Mouse (Mus musculus) olfactory bulb, adult 2 months (tissue): ENCODE data around the gene Fkbp4. TPM values are rescaled to one million over a fixed set of nuclear protein-coding genes. Genes with fewer than 3 reads are reported as not detected.

Source experiments
- H3K27ac ChIP-seq: fragments of 200-500 bp; 2 replicates; pipeline ENCODE4 v1.5.1; 2012; ENCODE audit warnings: low read depth, low read length; ENCODE audit not compliant: insufficient read depth
- H3K4me1 ChIP-seq: fragments of 200-500 bp; 2 replicates; pipeline ENCODE4 v1.6.1; 2012; ENCODE audit warnings: low read length; ENCODE audit not compliant: control insufficient read depth, insufficient read depth
- H3K4me3 ChIP-seq: fragments of 200-500 bp; 2 replicates; pipeline ENCODE4 v1.5.1; 2012; ENCODE audit warnings: mild to moderate bottlenecking, low read depth, low read length, moderate library complexity; ENCODE audit not compliant: insufficient read depth
- CTCF ChIP-seq: fragments of 200-500 bp; IDR thresholded peaks from 2 replicates; pipeline ENCODE4 v1.5.1; 2012; ENCODE audit warnings: low read depth, mild to moderate bottlenecking, low read length, moderate library complexity; ENCODE audit not compliant: insufficient read depth
- POLR2A ChIP-seq: fragments of 200-500 bp; IDR thresholded peaks from 2 replicates; pipeline ENCODE4 v1.6.1; 2012; ENCODE audit warnings: mild to moderate bottlenecking, low read depth, low read length, moderate library complexity; ENCODE audit not compliant: insufficient read depth
- WGBS: fragments of 180-500 bp; shearing (Covaris S2); methylation state at CpG from one replicate; pipeline ENCODE4 v1.1.7; 2018; 5-methylcytosine and 5-hydroxymethylcytosine counted together
- polyA plus RNA-seq: library from polyadenylated mRNA; stranded (reverse); fragments of >200 nt; gene quantifications from 2 replicates; pipeline ENCODE4 v1.2.4, GENCODE M21; 2012; ENCODE audit warnings: low replicate concordance; ENCODE audit not compliant: missing spikeins, insufficient read depth, insufficient read length

Gene Fkbp4
- polyA plus RNA-seq, 1 experiment = not detected

- 95% methylated on average over 4 of the region's 4 CpGs for WGBS
- Histone ChIP-seq H3K4me3 (no peak overlapping the region), H3K27ac (no peak overlapping the region), H3K4me1 (peaks cover 4% of the 10 kb centered on the region; the same call in 1 of the 2 replicates)
- TF ChIP-seq CTCF (no peak), POLR2A (no peak)
Observed at GRCm38 (mm10) chr6:128464996-128465395, 26.5 kb upstream of the Fkbp4 start.

DNA sequence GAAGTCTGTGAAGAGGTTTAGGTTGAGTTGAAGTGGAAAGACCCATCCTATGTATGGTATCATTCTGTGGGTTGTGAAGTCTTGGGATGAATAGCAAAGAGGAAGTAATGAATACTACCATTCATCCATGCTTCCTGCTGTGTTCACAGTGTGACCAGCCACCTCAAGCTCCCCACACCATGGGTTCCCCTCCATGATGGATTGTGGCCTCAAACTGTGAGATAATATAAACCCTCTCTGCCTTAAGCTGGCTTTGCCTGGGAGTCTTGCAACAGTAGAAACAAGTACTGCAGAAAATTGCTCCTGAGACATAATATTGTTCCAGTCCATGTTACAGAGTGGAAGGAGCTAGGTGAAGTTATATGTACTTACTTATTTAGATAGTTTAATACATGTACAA, 23.1 kb upstream of the Fkbp4 start:
- Histone ChIP-seq H3K27ac (no peak overlapping the region), H3K4me3 (no peak overlapping the region), H3K4me1 (peaks cover 4% of the 10 kb centered on the region; the same call in 1 of the 2 replicates)
- TF ChIP-seq POLR2A = no peak
- no peak for TF ChIP-seq CTCF

- Histone ChIP-seq H3K4me3 (no peak overlapping the region), H3K27ac (no peak overlapping the region), H3K4me1 (peaks cover under 1% of the 10 kb centered on the region; the same call in 1 of the 2 replicates)
- WGBS = 84% methylated on average over 14 of the region's 14 CpGs
- no peak for TF ChIP-seq POLR2A
- TF ChIP-seq CTCF = no peak
Observed at GRCm38 (mm10) chr6:128460729-128461503, 22.4 kb upstream of the Fkbp4 start.

- TF ChIP-seq POLR2A (no peak), CTCF (no peak)
Observed at GRCm38 (mm10) chr6:128460321-128460720, 21.8 kb upstream of the Fkbp4 start.

DNA sequence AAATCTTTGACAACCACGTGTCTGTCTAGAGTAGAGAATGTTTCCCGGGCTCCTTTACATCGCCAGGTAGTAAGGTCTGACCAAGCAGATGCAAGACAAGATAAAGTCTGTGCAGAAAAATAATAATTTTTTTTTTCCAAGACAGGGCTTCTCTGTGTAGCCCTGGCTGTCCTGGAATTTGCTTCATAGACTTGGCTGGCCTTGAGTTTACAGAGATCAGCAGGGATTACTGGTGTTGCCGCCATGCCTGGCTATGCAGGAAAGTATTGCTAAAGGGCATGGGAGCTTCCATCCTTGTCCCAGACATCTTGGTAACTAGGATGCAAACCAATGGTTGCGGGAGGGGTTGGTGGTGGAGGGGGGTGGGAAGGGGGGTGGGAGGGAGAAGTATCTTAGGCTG, 18.7 kb upstream of the Fkbp4 start:
- no peak for TF ChIP-seq POLR2A
- TF ChIP-seq CTCF = no peak
- Histone ChIP-seq H3K4me1 (no peaks in the 10 kb centered on the region), H3K27ac (no peak overlapping the region), H3K4me3 (no peak overlapping the region)
- WGBS = 89% methylated on average over 5 of the region's 5 CpGs

More at GRCm38 (mm10) chr6:128460321-128460720, 21.8 kb upstream of the Fkbp4 start:
- 43% methylated on average over 2 of the region's 2 CpGs for WGBS
- H3K4me3 ChIP-seq = no peak overlapping the region
- no peak overlapping the region for H3K27ac ChIP-seq
- H3K4me1 ChIP-seq = no peaks in the 10 kb centered on the region

DNA sequence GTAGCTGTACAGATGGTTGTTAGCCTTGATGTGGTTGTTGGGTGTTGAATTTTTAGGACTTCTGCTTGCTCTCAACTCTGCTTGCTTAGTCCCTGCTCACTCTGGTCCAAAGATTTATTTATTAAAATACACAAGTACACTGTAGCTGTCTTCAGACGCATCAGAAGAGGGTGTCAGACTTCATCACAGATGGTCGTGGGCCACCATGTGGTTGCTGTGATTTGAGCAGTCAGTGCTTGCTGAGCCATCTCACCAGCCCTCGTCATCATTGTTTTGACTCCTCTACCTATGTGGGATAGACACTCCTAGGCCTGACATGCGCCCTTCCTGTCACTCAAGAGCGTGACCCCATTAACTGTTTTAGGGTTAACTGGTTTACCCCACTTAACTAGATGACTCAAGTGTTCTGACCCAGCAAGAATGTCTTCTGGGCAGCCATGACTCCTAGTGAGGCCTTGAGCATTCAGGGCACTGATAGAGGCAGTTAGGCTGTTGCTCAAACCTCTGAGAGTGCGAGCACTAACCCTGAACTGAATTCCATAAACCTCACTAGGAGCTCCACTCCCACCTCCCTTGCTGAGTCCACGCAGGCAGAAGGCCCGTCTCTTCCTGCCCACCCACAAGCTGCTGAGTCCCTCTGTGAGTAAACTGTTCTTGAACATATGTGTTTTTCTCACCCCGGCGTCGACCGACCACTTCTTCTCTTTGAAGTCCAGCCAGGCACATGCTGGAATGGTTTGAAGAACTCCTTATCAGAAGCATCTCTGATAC, 17.5 kb upstream of the Fkbp4 start:
- H3K4me1 ChIP-seq = no peaks in the 10 kb centered on the region
- no peak overlapping the region for H3K4me3 ChIP-seq
- TF ChIP-seq CTCF (no peak), POLR2A (no peak)
- no peak overlapping the region for H3K27ac ChIP-seq
- WGBS = 80% methylated on average over 12 of the region's 12 CpGs

DNA sequence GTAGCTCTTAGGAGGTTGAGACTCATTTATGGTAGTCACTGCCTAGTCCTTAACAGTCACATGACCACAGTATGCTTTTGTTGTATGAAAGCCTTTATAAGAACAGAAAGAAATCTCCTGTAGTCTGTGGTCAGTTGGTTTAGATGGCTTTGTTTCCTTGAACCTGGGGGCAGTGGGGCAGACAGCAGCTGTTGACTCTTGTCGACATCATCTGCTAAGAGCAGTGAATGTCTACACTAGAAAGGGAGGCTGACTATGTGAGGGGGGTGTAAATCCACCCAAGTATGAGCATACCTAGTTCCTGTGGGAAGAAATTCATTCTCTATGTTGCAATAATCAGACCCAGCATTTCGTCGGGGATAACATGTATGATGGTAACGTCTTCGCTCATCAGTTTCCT, 8.6 kb upstream of the Fkbp4 start:
- no peak for TF ChIP-seq POLR2A
- TF ChIP-seq CTCF = no peak
- H3K27ac ChIP-seq = no peak overlapping the region
- H3K4me3 ChIP-seq = no peak overlapping the region
- H3K4me1 ChIP-seq = no peaks in the 10 kb centered on the region
- 98% methylated on average over 5 of the region's 5 CpGs for WGBS

- no peak overlapping the region for H3K27ac ChIP-seq
- no peak overlapping the region for H3K4me3 ChIP-seq
- no peaks in the 10 kb centered on the region for H3K4me1 ChIP-seq
- TF ChIP-seq POLR2A = no peak
- TF ChIP-seq CTCF = no peak
- WGBS = 17% methylated on average over 14 of the region's 14 CpGs
Observed at GRCm38 (mm10) chr6:128445761-128446535, 7.5 kb upstream of the Fkbp4 start.

DNA sequence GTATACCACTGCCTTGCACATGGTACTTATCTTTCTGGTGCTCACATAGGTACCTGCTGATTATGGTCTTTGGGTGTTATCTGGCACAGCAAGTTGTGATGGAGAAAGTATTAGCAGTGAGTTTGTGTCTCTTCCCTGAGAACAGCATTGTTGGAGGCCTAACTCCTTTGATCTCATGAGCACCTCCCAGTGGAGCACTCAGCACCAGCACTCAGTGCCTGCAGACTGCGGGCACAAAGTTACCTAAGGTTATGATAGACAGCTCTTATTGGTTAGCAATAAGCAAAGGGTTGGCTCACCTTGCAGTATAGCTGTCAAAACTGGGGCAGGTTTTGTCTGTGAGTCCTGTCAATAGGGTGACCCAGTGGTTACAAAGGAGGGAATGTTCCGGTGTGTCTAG, 1.8 kb upstream of the Fkbp4 start:
- WGBS = 90% methylated on average over 2 of the region's 2 CpGs
- Histone ChIP-seq H3K4me1 (peaks cover 12% of the 10 kb centered on the region), H3K27ac (no peak overlapping the region), H3K4me3 (no peak overlapping the region)
- TF ChIP-seq CTCF (no peak), POLR2A (no peak)
